Mouse (Mus musculus): ENCODE results near the gene Atp5b. TPM values are rescaled to one million over a fixed set of nuclear protein-coding genes. Genes with fewer than 3 reads are reported as not detected.
"Not testable (repeated sequence)": the region's sequence is repeated elsewhere in the genome, so short reads cannot be mapped to it uniquely, and the experiment has no call there.

Atp5b gene
- polyA plus RNA-seq, 2 experiments: 1,269 to 2,011 TPM

- TF ChIP-seq POLR2A (IDR thresholded peaks at IDR 0.05; ENCODE audit: borderline replicate concordance, extremely low read depth, insufficient read depth, insufficient read length): no peak
- no peak for DNase-seq (ENCODE audit: low spot score)
- no peak overlapping the region for H3K9ac ChIP-seq (ENCODE audit: low read depth, low read length, severe bottlenecking)
- ATAC-seq (ENCODE audit: low FRiP score, low read depth): no peak
- H3K4me2 ChIP-seq (replicated peaks; ENCODE audit: low read depth, low read length, severe bottlenecking): no peak overlapping the region
- no peak overlapping the region for H3K27ac ChIP-seq (replicated peaks; ENCODE audit: low read depth, low read length)
- H3K9me3 ChIP-seq (ENCODE audit: control insufficient read depth, low read length): no peaks in the 10 kb centered on the region
- H3K4me3 ChIP-seq (replicated peaks; ENCODE audit: low read length): no peak overlapping the region
- peaks cover 64% of the 10 kb centered on the region for H3K36me3 ChIP-seq (ENCODE audit: control insufficient read depth, insufficient read depth, low read length)
- H3K4me1 ChIP-seq (ENCODE audit: control insufficient read depth, insufficient read depth, low read length): no peaks in the 10 kb centered on the region
- H3K27me3 ChIP-seq (ENCODE audit: control insufficient read depth, insufficient read depth, low read length): no peaks in the 10 kb centered on the region
- 97% methylated on average over 4 of the region's 4 CpGs for WGBS
These were observed 13.9 kb upstream of the Atp5b start for GRCm38 (mm10) chr10:128069201-128069600.

GRCm38 (mm10) chr10:128070432-128070831, 12.6 kb upstream of the Atp5b start:
- H3K36me3 ChIP-seq (ENCODE audit: control insufficient read depth, insufficient read depth, low read length): peaks cover 73% of the 10 kb centered on the region
- not testable (repeated sequence) for H3K9me3 ChIP-seq (ENCODE audit: control insufficient read depth, low read length); H3K4me2 ChIP-seq (replicated peaks; ENCODE audit: low read depth, low read length, severe bottlenecking); DNase-seq (ENCODE audit: low spot score); H3K27ac ChIP-seq (replicated peaks; ENCODE audit: low read depth, low read length); H3K4me3 ChIP-seq (replicated peaks; ENCODE audit: low read length); H3K9ac ChIP-seq (ENCODE audit: low read depth, low read length, severe bottlenecking); H3K4me1 ChIP-seq (ENCODE audit: control insufficient read depth, insufficient read depth, low read length); ATAC-seq (ENCODE audit: low FRiP score, low read depth); H3K27me3 ChIP-seq (ENCODE audit: control insufficient read depth, insufficient read depth, low read length)
- 97% methylated on average over 2 of the region's 2 CpGs for WGBS

GRCm38 (mm10) chr10:128078269-128078668, 4.8 kb upstream of the Atp5b start:
- ATAC-seq (ENCODE audit: low FRiP score, low read depth); H3K9me3 ChIP-seq (ENCODE audit: control insufficient read depth, low read length); H3K27ac ChIP-seq (replicated peaks; ENCODE audit: low read depth, low read length); H3K9ac ChIP-seq (ENCODE audit: low read depth, low read length, severe bottlenecking); H3K27me3 ChIP-seq (ENCODE audit: control insufficient read depth, insufficient read depth, low read length); H3K4me3 ChIP-seq (replicated peaks; ENCODE audit: low read length); H3K4me1 ChIP-seq (ENCODE audit: control insufficient read depth, insufficient read depth, low read length); H3K4me2 ChIP-seq (replicated peaks; ENCODE audit: low read depth, low read length, severe bottlenecking); DNase-seq (ENCODE audit: low spot score): not testable (repeated sequence)
- 79% methylated on average over 5 of the region's 5 CpGs for WGBS
- peaks cover 34% of the 10 kb centered on the region for H3K36me3 ChIP-seq (ENCODE audit: control insufficient read depth, insufficient read depth, low read length)

- Histone ChIP-seq H3K27ac (replicated peaks; ENCODE audit: low read depth, low read length) (no peak overlapping the region), H3K4me2 (replicated peaks; ENCODE audit: low read depth, low read length, severe bottlenecking) (no peak overlapping the region), H3K27me3 (ENCODE audit: control insufficient read depth, insufficient read depth, low read length) (no peaks in the 10 kb centered on the region), H3K4me3 (replicated peaks; ENCODE audit: low read length) (no peak overlapping the region), H3K9me3 (ENCODE audit: control insufficient read depth, low read length) (no peaks in the 10 kb centered on the region), H3K36me3 (ENCODE audit: control insufficient read depth, insufficient read depth, low read length) (peaks cover 28% of the 10 kb centered on the region), H3K4me1 (ENCODE audit: control insufficient read depth, insufficient read depth, low read length) (peaks cover 7% of the 10 kb centered on the region), H3K9ac (ENCODE audit: low read depth, low read length, severe bottlenecking) (no peak overlapping the region)
- no peak for TF ChIP-seq POLR2A (IDR thresholded peaks at IDR 0.05; ENCODE audit: borderline replicate concordance, extremely low read depth, insufficient read depth, insufficient read length)
- 72% methylated on average over 1 of the region's 1 CpGs for WGBS
- DNase-seq (ENCODE audit: low spot score) (no peak), ATAC-seq (ENCODE audit: low FRiP score, low read depth) (no peak)
These were observed 2.6 kb upstream of the Atp5b start for GRCm38 (mm10) chr10:128080496-128080895.

GRCm38 (mm10) chr10:128081807-128082476, 1.1 kb upstream of the Atp5b start:
- ATAC-seq (ENCODE audit: low FRiP score, low read depth): no peak
- Histone ChIP-seq H3K4me3 (replicated peaks; ENCODE audit: low read length) (peak overlapping the region; percentile 98), H3K4me1 (ENCODE audit: control insufficient read depth, insufficient read depth, low read length) (peaks cover 7% of the 10 kb centered on the region), H3K27me3 (ENCODE audit: control insufficient read depth, insufficient read depth, low read length) (no peaks in the 10 kb centered on the region), H3K36me3 (ENCODE audit: control insufficient read depth, insufficient read depth, low read length) (peaks cover 36% of the 10 kb centered on the region), H3K9me3 (ENCODE audit: control insufficient read depth, low read length) (no peaks in the 10 kb centered on the region), H3K27ac (replicated peaks; ENCODE audit: low read depth, low read length) (no peak overlapping the region), H3K4me2 (replicated peaks; ENCODE audit: low read depth, low read length, severe bottlenecking) (peak overlapping the region; percentile 94), H3K9ac (ENCODE audit: low read depth, low read length, severe bottlenecking) (peak overlapping the region; percentile 37)
- no peak for DNase-seq (ENCODE audit: low spot score)
- no peak for TF ChIP-seq POLR2A (IDR thresholded peaks at IDR 0.05; ENCODE audit: borderline replicate concordance, extremely low read depth, insufficient read depth, insufficient read length)
- 57% methylated on average over 6 of the region's 6 CpGs for WGBS

GRCm38 (mm10) chr10:128082477-128082808, 630 bp upstream of the Atp5b start:
- Histone ChIP-seq H3K4me3 (replicated peaks; ENCODE audit: low read length) (peak overlapping the region; percentile 98), H3K4me2 (replicated peaks; ENCODE audit: low read depth, low read length, severe bottlenecking) (peak overlapping the region; percentile 94), H3K4me1 (ENCODE audit: control insufficient read depth, insufficient read depth, low read length) (peaks cover 7% of the 10 kb centered on the region), H3K36me3 (ENCODE audit: control insufficient read depth, insufficient read depth, low read length) (peaks cover 36% of the 10 kb centered on the region), H3K9me3 (ENCODE audit: control insufficient read depth, low read length) (no peaks in the 10 kb centered on the region), H3K9ac (ENCODE audit: low read depth, low read length, severe bottlenecking) (peak overlapping the region; percentile 37), H3K27ac (replicated peaks; ENCODE audit: low read depth, low read length) (0 out of 2 replicates have a peak overlapping the region, but pooled peaks have one; percentile 39), H3K27me3 (ENCODE audit: control insufficient read depth, insufficient read depth, low read length) (no peaks in the 10 kb centered on the region)
- no peak for TF ChIP-seq POLR2A (IDR thresholded peaks at IDR 0.05; ENCODE audit: borderline replicate concordance, extremely low read depth, insufficient read depth, insufficient read length)
- ATAC-seq (ENCODE audit: low FRiP score, low read depth): no peak
- no peak for DNase-seq (ENCODE audit: low spot score)
- WGBS: 13% methylated on average over 9 of the region's 9 CpGs

Measured in limb, embryonic 14.5 days (tissue).